Mouse (Mus musculus) bone marrow macrophage, adult 2 months (primary cell): ENCODE data around the gene Apbb2. TPM values are rescaled to one million over a fixed set of nuclear protein-coding genes. Genes with fewer than 3 reads are reported as not detected.

Experiments used
- H3K27ac ChIP-seq: 2 replicates; pipeline ENCODE4 v1.5.1; 2012; ENCODE audit warnings: low read depth, low read length; ENCODE audit not compliant: insufficient read depth
- H3K4me1 ChIP-seq: 2 replicates; pipeline ENCODE4 v1.6.1; 2012; ENCODE audit warnings: low read length; ENCODE audit not compliant: control insufficient read depth, insufficient read depth
- H3K4me3 ChIP-seq: 2 replicates; pipeline ENCODE4 v1.5.1; 2012; ENCODE audit warnings: mild to moderate bottlenecking, low read length, moderate library complexity; ENCODE audit not compliant: insufficient read depth
- CTCF ChIP-seq: IDR thresholded peaks from 2 replicates; pipeline ENCODE4 v1.5.1; 2012; ENCODE audit warnings: low read depth, mild to moderate bottlenecking, low read length, moderate library complexity
- POLR2A ChIP-seq: IDR thresholded peaks from 2 replicates; pipeline ENCODE4 v1.6.1; 2012; ENCODE audit warnings: mild to moderate bottlenecking, low read depth, low read length, borderline replicate concordance
- polyA plus RNA-seq: library from polyadenylated mRNA; stranded (reverse); fragments of >200 nt; gene quantifications from 2 replicates; pipeline ENCODE4 v1.2.4, GENCODE M21; 2012; ENCODE audit not compliant: missing spikeins, insufficient read depth, insufficient read length

The Apbb2 gene
- polyA plus RNA-seq, 1 experiment: 22.5 TPM

DNA sequence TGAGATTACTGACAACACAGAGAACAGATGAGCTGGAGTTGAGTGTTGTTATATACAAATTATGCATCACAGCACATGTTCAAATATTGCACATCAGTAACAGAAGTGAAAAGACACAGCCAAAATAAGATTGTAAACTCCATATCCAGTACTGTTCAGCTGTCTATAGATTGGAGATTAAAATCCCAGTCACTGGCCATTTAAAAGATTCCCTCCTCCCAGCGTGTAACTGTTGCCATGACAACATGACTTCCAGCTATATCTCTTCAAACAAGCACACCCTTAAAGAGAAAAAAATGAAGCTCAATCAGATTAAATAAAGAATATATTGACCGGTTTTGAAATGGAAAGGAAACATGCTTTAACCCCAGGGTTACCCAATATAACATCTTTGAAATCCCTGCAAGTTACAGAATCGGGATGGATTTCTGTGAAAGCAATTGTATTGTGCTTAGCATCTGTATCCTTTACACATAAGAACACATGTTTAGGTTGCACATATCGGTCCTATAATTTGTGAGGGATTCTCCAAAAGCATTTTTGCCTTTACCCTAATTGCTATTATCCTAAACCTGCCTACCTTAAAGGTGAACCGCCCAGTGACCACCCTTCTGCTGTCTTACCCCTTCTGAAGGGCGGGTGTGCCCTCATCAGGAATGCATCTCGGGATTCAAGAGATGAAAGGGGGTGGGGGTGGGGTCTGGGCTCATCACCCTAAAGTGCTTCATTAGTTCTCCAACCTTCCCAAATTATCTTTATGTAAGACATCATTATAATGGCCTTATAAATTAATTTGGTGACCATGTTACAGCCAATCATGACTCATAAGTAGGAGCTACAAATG is 202.7 kb downstream of the Apbb2 start:
- TF ChIP-seq POLR2A: no peak
- no peak for TF ChIP-seq CTCF
- no peak overlapping the region for H3K4me3 ChIP-seq
- no peak overlapping the region for H3K27ac ChIP-seq
- peaks cover 6% of the 10 kb centered on the region; the same call in 1 of the 2 replicates for H3K4me1 ChIP-seq

DNA sequence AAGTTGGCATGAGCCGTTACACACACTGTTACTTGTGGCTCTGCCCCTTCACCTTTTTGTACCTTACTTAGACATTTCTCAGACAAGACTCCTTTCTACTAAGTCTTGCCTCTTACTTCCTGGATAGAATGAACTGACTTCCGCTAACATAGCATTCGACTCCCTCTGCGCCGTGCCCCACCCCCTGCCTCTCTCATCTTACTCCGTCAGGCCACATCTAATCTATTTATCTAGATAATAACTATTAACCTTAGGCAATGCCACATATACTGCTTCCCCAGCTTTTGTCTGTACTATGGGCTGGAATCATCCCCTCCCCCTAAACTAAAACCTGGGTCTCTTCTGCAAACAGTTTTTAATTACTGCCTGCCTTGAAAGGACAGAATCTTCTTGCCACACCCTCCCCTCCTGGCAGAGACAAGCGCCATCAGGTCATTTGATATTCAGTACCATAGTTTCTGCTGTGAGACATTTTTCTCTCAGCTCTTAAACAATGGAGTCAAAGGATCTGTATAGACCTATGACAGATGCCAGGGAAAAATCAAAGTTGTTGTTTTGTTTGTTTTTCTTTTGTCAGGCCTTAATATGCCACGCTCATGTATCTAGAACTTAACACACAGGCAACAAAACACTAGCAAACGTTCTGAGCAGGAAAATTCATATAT is 203.4 kb downstream of the Apbb2 start:
- Histone ChIP-seq H3K4me3 (no peak overlapping the region), H3K4me1 (peaks cover 6% of the 10 kb centered on the region; the same call in 1 of the 2 replicates), H3K27ac (no peak overlapping the region)
- TF ChIP-seq CTCF (no peak), POLR2A (no peak)

DNA sequence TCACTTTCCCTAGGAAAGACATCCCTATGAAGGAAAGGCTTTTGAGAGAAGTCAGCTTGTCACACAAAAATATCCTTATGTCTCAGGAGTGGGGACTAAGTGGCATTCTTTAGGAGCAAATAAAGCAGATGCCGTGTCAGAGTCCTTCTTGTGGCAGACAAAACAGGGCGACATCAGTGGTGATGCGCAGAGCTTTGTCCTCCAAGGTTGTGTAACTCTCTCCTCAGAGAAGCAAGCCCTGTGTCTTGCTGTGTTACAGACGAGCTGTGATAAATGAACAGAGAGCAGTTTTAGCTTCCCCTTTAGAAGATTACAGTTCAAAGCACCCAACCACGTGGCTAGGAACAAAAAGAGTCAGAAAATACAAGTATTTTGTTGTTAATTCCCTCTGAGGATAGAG is 205.2 kb downstream of the Apbb2 start:
- Histone ChIP-seq H3K4me1 (peaks cover 6% of the 10 kb centered on the region; the same call in 1 of the 2 replicates), H3K27ac (no peak overlapping the region), H3K4me3 (no peak overlapping the region)
- TF ChIP-seq POLR2A (no peak), CTCF (no peak)

DNA sequence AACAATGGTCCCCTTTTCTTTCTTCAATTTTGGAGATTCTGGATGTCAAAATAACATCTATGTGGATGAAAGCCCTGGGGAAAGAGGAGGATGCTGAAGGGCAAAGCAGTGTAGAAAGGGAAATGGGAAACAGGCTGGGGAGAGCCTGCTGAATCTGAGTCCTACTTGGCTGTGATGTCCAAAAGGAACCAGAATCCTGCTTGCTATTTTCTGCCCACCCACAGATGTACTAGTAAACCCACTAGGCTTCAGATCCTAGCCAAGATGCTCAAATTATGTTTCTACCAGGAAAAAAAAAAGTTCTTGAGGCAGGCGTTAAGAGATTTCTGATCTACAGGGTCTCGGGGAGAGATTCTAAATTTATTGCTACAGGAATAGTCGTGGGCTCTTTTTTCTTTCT is 205.8 kb downstream of the Apbb2 start:
- no peak overlapping the region for H3K4me3 ChIP-seq
- no peak for TF ChIP-seq CTCF
- no peak for TF ChIP-seq POLR2A
- H3K4me1 ChIP-seq: peaks cover 6% of the 10 kb centered on the region; the same call in 1 of the 2 replicates
- no peak overlapping the region for H3K27ac ChIP-seq

DNA sequence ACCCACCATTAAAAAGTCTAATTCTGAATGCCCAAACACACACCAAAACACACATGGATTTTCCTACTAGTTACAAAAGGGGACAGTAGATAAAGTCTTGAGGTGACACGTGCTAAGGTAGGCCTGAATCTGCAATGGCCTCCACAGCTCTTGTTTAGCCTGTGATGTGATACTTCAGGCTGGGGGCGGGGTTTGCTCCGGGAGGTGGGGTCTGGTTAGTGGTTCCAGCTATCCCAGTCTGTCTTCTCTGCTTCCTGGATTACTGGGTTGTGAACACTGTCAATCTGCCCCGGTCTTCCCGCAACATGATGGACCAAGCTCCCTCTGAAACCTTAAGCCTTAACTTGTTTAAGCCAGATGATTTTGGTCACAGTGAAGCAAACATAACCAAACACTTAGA is 210.0 kb downstream of the Apbb2 start:
- H3K27ac ChIP-seq: no peak overlapping the region
- peaks cover 11% of the 10 kb centered on the region for H3K4me1 ChIP-seq
- H3K4me3 ChIP-seq: no peak overlapping the region
- TF ChIP-seq POLR2A (no peak), CTCF (no peak)

DNA sequence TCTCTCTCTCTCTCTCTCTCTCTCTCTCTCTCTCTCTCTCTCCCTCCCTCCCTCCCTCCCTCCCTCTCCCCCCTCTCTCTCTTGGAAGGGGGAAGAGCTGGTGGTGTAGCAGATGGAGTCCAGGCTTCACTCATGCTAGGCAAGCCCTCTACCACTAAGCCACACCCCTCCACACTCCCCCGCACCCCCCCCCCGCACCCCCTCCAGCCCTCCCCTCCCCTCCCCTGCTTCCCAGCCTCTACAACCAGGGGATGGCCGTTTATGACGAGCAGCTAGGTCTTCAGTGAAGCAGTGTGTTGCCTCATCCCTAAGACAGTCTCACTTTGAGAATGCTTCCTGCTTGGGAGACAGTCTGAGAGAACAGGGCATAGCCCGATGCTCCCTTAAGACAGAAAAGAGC is 210.6 kb downstream of the Apbb2 start:
- Histone ChIP-seq H3K27ac (no peak overlapping the region), H3K4me3 (no peak overlapping the region), H3K4me1 (peaks cover 7% of the 10 kb centered on the region)
- TF ChIP-seq POLR2A (no peak), CTCF (no peak)

DNA sequence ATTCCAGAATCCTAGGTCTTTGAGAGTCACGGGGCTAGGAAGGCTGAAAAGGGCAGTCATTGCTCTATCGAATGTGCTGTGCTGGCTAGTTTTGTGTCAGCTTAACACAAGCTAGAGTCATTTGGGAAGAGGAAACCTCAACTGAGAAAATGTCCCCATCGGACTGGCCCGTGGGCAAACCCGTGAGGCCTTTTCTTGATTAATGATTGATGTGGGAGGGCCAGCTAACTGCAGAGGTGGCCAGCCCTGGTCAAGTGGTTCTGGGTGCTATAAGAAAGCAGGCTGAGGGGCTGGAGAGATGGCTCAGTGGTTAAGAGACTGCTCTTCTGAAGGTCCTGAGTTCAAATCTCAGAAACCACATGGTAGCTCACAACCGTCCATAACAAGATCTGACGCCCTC is 212.2 kb downstream of the Apbb2 start:
- TF ChIP-seq CTCF (no peak), POLR2A (no peak)
- Histone ChIP-seq H3K27ac (no peak overlapping the region), H3K4me1 (peaks cover 7% of the 10 kb centered on the region), H3K4me3 (no peak overlapping the region)

DNA sequence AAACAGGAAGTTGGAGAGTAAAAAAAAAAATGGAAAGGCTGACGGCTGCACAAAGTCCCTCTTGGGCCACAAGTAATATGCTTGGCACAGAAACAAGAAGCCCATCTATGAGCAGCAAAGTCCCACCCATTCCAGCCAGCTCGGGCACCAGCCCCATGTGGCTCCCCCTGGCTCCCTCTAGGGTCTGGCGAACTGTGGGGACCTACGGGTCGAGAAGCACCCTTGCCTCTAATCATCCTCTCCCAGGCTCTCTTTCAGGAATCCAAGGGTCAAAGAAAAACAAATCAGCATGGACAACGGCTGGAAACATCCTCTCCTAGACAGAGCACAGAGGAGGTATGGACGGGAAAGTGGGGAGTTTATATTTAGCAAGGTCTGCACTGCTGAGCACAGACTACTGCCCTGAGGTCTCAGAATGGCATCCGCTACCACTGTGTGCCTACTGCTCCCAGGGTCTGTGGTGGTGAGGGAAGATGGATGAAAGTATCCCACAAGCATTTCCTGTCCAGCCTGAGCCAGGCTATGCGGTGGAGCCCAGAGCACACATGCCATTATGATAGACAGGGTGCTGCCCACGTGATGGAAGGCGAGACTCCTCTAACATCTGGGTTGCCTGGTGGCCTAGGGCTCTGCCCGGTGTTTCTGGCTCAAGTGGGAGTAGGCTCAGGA is 212.7 kb downstream of the Apbb2 start:
- Histone ChIP-seq H3K4me3 (no peak overlapping the region), H3K27ac (no peak overlapping the region), H3K4me1 (peaks cover 5% of the 10 kb centered on the region)
- TF ChIP-seq POLR2A (no peak), CTCF (no peak)

DNA sequence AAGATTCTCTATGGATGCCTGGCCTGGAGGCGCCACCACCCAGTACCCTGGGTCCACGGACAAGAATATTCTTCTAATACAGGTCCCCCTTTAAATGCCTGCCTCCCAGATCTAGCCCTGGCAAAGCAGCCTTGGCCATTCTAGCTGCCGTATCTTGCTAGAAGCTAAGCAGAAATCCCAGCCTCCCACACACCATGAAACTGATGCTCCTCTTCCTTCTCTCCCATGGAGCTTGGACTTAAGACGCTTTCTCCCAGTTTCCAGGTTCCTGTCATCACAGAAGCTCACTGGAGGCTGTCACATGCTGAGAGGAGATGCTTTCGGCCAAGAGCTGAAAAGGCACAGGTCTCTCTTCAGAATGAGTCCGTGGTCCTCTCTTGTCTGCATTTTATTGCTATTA is 213.3 kb downstream of the Apbb2 start:
- TF ChIP-seq POLR2A (no peak), CTCF (no peak)
- Histone ChIP-seq H3K27ac (no peak overlapping the region), H3K4me3 (no peak overlapping the region), H3K4me1 (peaks cover 5% of the 10 kb centered on the region)

DNA sequence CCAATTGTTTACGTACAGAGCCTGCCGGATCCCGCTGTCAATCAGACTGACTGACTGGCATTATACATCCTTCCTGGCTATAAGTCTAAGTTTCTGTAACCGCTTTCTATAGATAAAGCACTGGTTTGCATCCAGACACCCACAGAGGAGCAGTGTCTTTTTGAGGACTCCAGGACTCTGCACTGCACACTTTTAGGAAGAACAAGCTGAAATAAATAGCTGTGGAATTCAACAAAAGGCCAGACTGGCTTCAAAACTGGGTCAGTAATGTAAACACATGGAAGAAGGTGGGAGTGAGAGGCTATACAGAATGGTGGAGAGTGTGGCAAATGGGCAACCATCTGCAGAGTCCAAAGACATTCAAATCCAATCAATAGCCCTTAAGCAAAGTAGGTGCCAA is 218.0 kb downstream of the Apbb2 start:
- Histone ChIP-seq H3K4me1 (no peaks in the 10 kb centered on the region), H3K4me3 (no peak overlapping the region), H3K27ac (no peak overlapping the region)
- TF ChIP-seq CTCF (no peak), POLR2A (no peak)
